Comparison of ENCODE assay signal across 19 mouse cellular contexts in the genomic region with DNA sequence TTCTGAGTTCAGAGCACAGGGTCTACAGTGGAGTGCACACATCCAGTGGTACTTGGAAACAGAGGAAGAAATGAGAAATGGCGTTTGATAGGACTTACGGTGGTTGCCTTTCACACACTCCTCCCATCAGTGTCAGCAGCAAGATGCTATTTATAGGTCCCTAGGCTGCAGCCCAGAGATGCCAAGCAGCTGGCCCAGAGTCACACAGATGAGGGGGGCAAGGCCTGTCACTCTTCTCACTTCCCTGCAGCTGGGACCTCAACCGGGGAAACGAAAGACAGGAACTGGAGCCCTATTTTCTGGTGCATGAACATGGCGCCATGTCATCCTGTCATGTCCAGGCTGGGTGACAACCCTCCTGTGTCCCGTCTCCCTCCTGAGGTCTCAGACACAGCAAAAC.
A peak's percentile ranks its signal among the peaks of the same experiment; 100 is the strongest.
DNase-seq lines count a peak whose midpoint lies in the region; TF ChIP-seq lines count a peak whose summit lies in the region.
"Had no signal": no experiment of that assay in that cellular context is flagged by ENCODE, and none has a peak within 500 bp of the region (broad histone marks: within the 10 kb centered on the region; RNA-seq: fewer than 3 reads in every experiment).

No protein-coding gene starts in this region.

- no peaks in the 10 kb centered on the region for H3K27me3 ChIP-seq in CH12.LX (replicated peaks)
- H3K27me3 ChIP-seq: embryonic facial prominence, embryonic 13.5 days; embryonic facial prominence, embryonic 15.5 days; forebrain, embryonic 12.5 days had no signal

- H3K79me2 ChIP-seq in CH12.LX (replicated peaks; ENCODE audit: control insufficient read depth, extremely low read depth, insufficient read depth, poor library complexity, severe bottlenecking) = no peaks in the 10 kb centered on the region

- no peak overlapping the region for H3K4me2 ChIP-seq in CH12.LX (ENCODE audit: insufficient read depth, low read depth, poor library complexity, severe bottlenecking)
- H3K4me2 ChIP-seq: embryonic facial prominence, embryonic 13.5 days; embryonic facial prominence, embryonic 15.5 days; forebrain, embryonic 12.5 days had no signal

- peak; percentile 60 for TF ChIP-seq EP300 in CH12.LX (IDR thresholded peaks at IDR 0.05; ENCODE audit: low read length)

- peaks cover 11 to 57% of the 10 kb centered on the region in 2 experiments for H3K4me1 ChIP-seq in CH12.LX (ENCODE audit: control insufficient read depth in 1 of 2, insufficient read depth in 2 of 2)
- H3K4me1 ChIP-seq: embryonic facial prominence, embryonic 13.5 days; embryonic facial prominence, embryonic 15.5 days had no signal

- peak; percentile 40 to 46 for DNase-seq in spleen, postnatal 36 days (ENCODE audit: low spot score in 2 of 2)
- DNase-seq in spleen, postnatal 4 days (ENCODE audit: low spot score in 2 of 2) = no peak
- peak; percentile 75 for DNase-seq in CH12.LX (ENCODE audit: extremely low read depth)
- DNase-seq in layer of hippocampus, postnatal 25 days (ENCODE audit: extremely low spot score in 1 of 2, low spot score in 1 of 2) = no peak
- DNase-seq in urinary bladder, adult 2 months (ENCODE audit: low spot score) = no peak
- DNase-seq: adrenal gland, adult 2 months; adrenal gland, postnatal 25 days; cerebellum, adult 11 months; cerebellum, adult 18-20 months; cerebellum, adult 8-10 months; cerebellum, adult 9-11 months; cerebellum, postnatal 14 days; cerebellum, postnatal 36 days; embryo, embryonic 11 days had no signal

- no peak overlapping the region for H3K4me3 ChIP-seq in CH12.LX (replicated peaks in 1 of 3; ENCODE audit: low read depth in 2 of 3, low read length in 2 of 3, poor library complexity in 1 of 3)
- H3K4me3 ChIP-seq: embryonic facial prominence, embryonic 13.5 days; embryonic facial prominence, embryonic 15.5 days; erythroblast, embryonic 14.5 days; forebrain, embryonic 10.5 days; forebrain, embryonic 12.5 days had no signal

- H3K36me3 ChIP-seq in CH12.LX (replicated peaks in 1 of 2; ENCODE audit: control insufficient read depth in 1 of 2, insufficient read depth in 1 of 2, low read length in 1 of 2) = no peaks in the 10 kb centered on the region
- H3K36me3 ChIP-seq: embryonic facial prominence, embryonic 13.5 days; embryonic facial prominence, embryonic 15.5 days; forebrain, embryonic 10.5 days; forebrain, embryonic 12.5 days had no signal

- TF ChIP-seq POLR2A in CH12.LX (IDR thresholded peaks at IDR 0.05; ENCODE audit: low read depth, low read length) = no peak

- no peaks in the 10 kb centered on the region for H3K9me3 ChIP-seq in CH12.LX (replicated peaks; ENCODE audit: low read length)
- H3K9me3 ChIP-seq: embryonic facial prominence, embryonic 13.5 days; embryonic facial prominence, embryonic 15.5 days; forebrain, embryonic 10.5 days; forebrain, embryonic 12.5 days had no signal

- no peak for TF ChIP-seq RAD21 in CH12.LX (IDR thresholded peaks at IDR 0.05; ENCODE audit: low read depth, low read length)

- no peak for TF ChIP-seq CTCF in CH12.LX (conservative IDR thresholded peaks at IDR 0.05 in 1 of 2, IDR thresholded peaks at IDR 0.05 in 1 of 2; ENCODE audit: low read depth in 2 of 2, low read length in 2 of 2)

- H3K27ac ChIP-seq in CH12.LX (ENCODE audit: insufficient read depth, low read depth) = no peak overlapping the region
- H3K27ac ChIP-seq: embryonic facial prominence, embryonic 13.5 days; embryonic facial prominence, embryonic 15.5 days; forebrain, embryonic 10.5 days; forebrain, embryonic 12.5 days had no signal

- dilution Hi-C loops in CH12.LX (cut with MboI; ENCODE audit: extremely low pct_ligation_motif_present, extremely low pct_unique_long_range_greater_than_20kb, low sequenced_read_pairs) = no loop called here

- in situ Hi-C loops in CH12.LX (cut with MboI; ENCODE audit: low pct_ligation_motif_present, low pct_unique_long_range_greater_than_20kb, low sequenced_read_pairs) = no loop called here

- no peak overlapping the region for H3K9ac ChIP-seq in CH12.LX (ENCODE audit: insufficient read depth, low read depth)
- H3K9ac ChIP-seq: embryonic facial prominence, embryonic 13.5 days; embryonic facial prominence, embryonic 15.5 days; forebrain, embryonic 12.5 days had no signal

TF ChIP-seq in CH12.LX, 34 proteins besides CTCF, POLR2A, EP300 and RAD21:
- TF ChIP-seq TCF12 (IDR thresholded peaks at IDR 0.05; ENCODE audit: low read depth, low read length) (peak; percentile 55), MEF2A (IDR thresholded peaks at IDR 0.05; ENCODE audit: borderline replicate concordance, low read depth, low read length) (peak; percentile 78), ZNF384 (IDR thresholded peaks at IDR 0.05; ENCODE audit: low read depth, low read length) (no peak), SIN3A (IDR thresholded peaks at IDR 0.05; ENCODE audit: low read length) (0 out of 2 replicates have a peak, but pooled peaks have one; percentile 23), ZKSCAN1 (IDR thresholded peaks at IDR 0.05; ENCODE audit: borderline replicate concordance, low read depth, low read length) (no peak), ETS1 (conservative IDR thresholded peaks at IDR 0.05; ENCODE audit: low read depth, low read length) (peak; percentile 50)

Comparison
In these comparisons a context has a peak if more than half of its experiments do, and no peak if none do; other contexts are left out.
1. DNase-seq: peak in spleen, postnatal 36 days (2 of 2) and CH12.LX (single experiment); none in spleen, postnatal 4 days (0 of 2), layer of hippocampus, postnatal 25 days (0 of 2) and urinary bladder, adult 2 months (single experiment).